Mouse (Mus musculus) erythroblast, embryonic 14.5 days (primary cell): ENCODE data around the gene Speg.

Experiments used
- GATA1 ChIP-seq: IDR thresholded peaks from 2 replicates; pipeline ENCODE4 v1.6.1; 2012; ENCODE audit warnings: low read length, inconsistent platforms, mixed read lengths
- TAL1 ChIP-seq: IDR thresholded peaks from 3 replicates; pipeline ENCODE4 v1.6.1; 2012; ENCODE audit warnings: low read length, inconsistent platforms, mixed read lengths

DNA sequence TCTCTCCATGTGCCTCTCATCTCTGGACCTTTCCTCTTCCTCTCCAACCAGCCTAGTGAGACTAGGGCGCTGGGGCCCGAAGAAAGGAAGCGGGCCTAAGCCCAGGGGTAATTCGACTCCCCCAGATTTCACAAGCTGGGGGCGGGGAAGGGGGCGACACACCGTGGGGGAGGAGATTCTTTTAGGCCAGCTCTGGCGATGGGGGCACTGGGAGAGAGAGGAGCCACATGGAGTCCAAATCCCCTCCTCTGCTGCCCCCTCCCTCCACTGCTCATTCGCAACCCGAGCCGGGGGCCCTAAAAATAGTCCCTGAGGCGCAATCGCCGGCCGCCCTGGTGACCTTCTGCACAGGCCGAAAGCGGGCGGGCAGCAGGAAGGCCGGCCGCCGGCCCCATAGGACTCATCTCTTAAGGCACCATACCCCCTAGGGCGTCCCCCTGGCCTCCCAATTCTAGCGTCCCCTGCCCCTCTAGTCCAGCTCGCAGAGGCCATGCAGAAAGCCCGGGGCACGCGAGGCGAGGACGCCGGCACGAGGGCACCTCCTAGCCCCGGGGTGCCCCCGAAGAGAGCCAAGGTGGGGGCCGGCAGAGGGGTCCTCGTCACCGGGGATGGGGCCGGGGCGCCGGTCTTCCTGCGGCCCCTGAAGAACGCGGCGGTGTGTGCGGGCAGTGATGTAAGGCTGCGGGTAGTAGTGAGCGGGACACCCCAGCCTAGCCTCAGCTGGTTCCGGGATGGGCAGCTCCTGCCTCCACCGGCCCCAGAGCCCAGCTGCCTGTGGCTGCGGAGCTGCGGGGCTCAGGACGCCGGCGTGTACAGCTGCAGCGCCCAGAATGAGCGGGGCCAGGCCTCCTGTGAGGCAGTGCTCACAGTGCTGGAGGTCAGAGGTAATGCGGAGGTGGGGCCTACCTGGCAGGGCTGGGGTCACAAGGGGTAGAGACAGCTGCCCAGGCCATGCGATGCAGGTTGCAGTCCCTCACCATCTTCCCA, at the start of gene Speg:
- TF ChIP-seq GATA1, result no peak
- no peak for TF ChIP-seq TAL1
